In the genomic region with DNA sequence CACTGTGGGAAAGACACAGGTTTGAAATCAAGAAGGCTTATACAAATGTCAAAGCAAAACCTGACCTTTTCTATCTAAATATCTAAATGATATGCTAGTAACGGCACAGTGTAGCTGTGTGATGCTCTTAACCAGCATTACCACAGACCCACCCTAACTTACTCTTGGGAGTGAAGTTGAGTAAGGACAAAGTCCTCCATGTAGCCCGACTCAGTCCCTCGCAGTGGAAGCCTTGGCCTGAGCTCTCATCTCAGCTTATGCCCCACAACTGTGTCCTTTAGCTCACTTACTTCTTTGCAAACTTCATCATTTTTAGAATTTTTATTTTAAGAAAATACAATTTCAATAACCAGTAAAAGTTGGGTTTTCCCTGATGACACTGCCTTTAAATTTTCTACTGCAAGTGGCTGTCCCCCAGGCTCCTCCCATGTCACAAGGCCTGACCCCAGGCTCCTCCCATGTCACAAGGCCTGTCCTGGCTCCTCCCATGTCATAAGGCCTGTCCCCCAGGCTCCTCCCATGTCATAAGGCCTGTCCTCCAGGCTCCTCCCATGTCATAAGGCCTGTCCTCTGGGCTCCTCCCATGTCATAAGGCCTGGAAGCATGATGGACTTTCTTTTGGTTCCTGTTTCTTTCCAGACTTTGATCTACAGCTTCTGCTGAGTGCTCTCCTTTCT, we compare ENCODE assay signal across 10 mouse cellular contexts. TPM values are rescaled to one million over a fixed set of nuclear protein-coding genes. Genes with fewer than 3 reads are reported as not detected.
DNase-seq lines count a peak whose midpoint lies in the region; ATAC-seq lines count a peak whose summit lies in the region.
"Had no signal": no experiment of that assay in that cellular context is flagged by ENCODE, and none has a peak within 500 bp of the region (broad histone marks: within the 10 kb centered on the region; RNA-seq: fewer than 3 reads in every experiment).

No protein-coding gene starts in this region.

- WGBS in intestine, embryonic 16.5 days, result 86% methylated on average over 3 of the region's 3 CpGs

- H3K9me3 ChIP-seq in intestine, embryonic 16.5 days (ENCODE audit: control insufficient read depth, low read length), result no peaks in the 10 kb centered on the region
- H3K9me3 ChIP-seq: embryonic facial prominence, embryonic 15.5 days had no signal

- peak; percentile 91 for DNase-seq in ZHBTc4 (ENCODE audit: low read depth, low spot score)
- no peak for DNase-seq in urinary bladder, postnatal 14 days (ENCODE audit: low spot score)
- DNase-seq in thymus, postnatal 0 days (ENCODE audit: low spot score), result no peak
- DNase-seq in adrenal gland, postnatal 4 days (ENCODE audit: low spot score in 2 of 2), result no peak
- DNase-seq: cerebellum, adult 11 months; lung, adult 2 months had no signal

- no peak overlapping the region for H3K4me3 ChIP-seq in intestine, embryonic 16.5 days (ENCODE audit: low read length)
- H3K4me3 ChIP-seq: embryonic facial prominence, embryonic 15.5 days had no signal

- H3K36me3 ChIP-seq in intestine, embryonic 16.5 days (ENCODE audit: control insufficient read depth, insufficient read depth, low read length), result peaks cover 6% of the 10 kb centered on the region; the same call in 1 of the 2 replicates

- H3K27me3 ChIP-seq in intestine, embryonic 16.5 days (replicated peaks; ENCODE audit: control insufficient read depth, insufficient read depth, low read length), result no peaks in the 10 kb centered on the region
- H3K27me3 ChIP-seq: embryonic facial prominence, embryonic 15.5 days had no signal

- H3K4me2 ChIP-seq in intestine, embryonic 16.5 days (ENCODE audit: low read depth, low read length), result no peak overlapping the region
- H3K4me2 ChIP-seq: embryonic facial prominence, embryonic 15.5 days had no signal

- H3K9ac ChIP-seq in intestine, embryonic 16.5 days (ENCODE audit: low read depth, low read length), result no peak overlapping the region
- H3K9ac ChIP-seq: embryonic facial prominence, embryonic 15.5 days had no signal

- H3K27ac ChIP-seq in intestine, embryonic 16.5 days (ENCODE audit: low read length), result no peak overlapping the region; the same call in 1 of the 2 replicates
- H3K27ac ChIP-seq: embryonic facial prominence, embryonic 15.5 days had no signal

- no peaks in the 10 kb centered on the region for H3K4me1 ChIP-seq in intestine, embryonic 16.5 days (ENCODE audit: control insufficient read depth, insufficient read depth, low read length)
- H3K4me1 ChIP-seq: embryonic facial prominence, embryonic 15.5 days had no signal

- peak; percentile 72 for ATAC-seq in CD4-positive, CD25-positive, alpha-beta regulatory T cell, adult 4 months
- ATAC-seq in intestine, embryonic 16.5 days, result peak; percentile 73
- peak; percentile 89 for ATAC-seq in monocyte, adult 5-6 weeks (replicated peaks; ENCODE audit: insufficient number of reproducible peaks, low FRiP score, low TSS enrichment, poor library complexity, severe bottlenecking)

RNA-seq across cellular contexts. Expression of a gene that starts 15.8 kb away (rescaled TPM):
- 10 to 100 TPM; 29.5 to 34.3 TPM for polyA plus RNA-seq in CD4-positive, CD25-positive, alpha-beta regulatory T cell, adult 4 months (2017; shearing (Covaris generic))
- 19.0 and 19.4 TPM in 2 replicates for polyA plus RNA-seq in intestine, embryonic 16.5 days (2015; fragmentation: Nextera tagmentation; extraction: Ambion mirVana)
- total RNA-seq in monocyte, adult 5-6 weeks (2017), result 179 to 209 TPM (median 190 TPM) in 3 replicates
- polyA plus RNA-seq in thymus, postnatal 0 days (2015; fragmentation: Nextera tagmentation; extraction: Ambion mirVana), result 25.0 and 29.3 TPM in 2 replicates
- total RNA-seq in adrenal gland, postnatal 4 days (2021), result 10 to 100 TPM; 93.1 to 98.2 TPM

RNA-seq across cellular contexts. Expression of a gene that starts 45.1 kb away (rescaled TPM):
- 10 to 100 TPM; 16.4 to 19.2 TPM for polyA plus RNA-seq in CD4-positive, CD25-positive, alpha-beta regulatory T cell, adult 4 months (2017; shearing (Covaris generic))
- 27.2 and 28.3 TPM in 2 replicates for polyA plus RNA-seq in intestine, embryonic 16.5 days (2015; fragmentation: Nextera tagmentation; extraction: Ambion mirVana)
- 56.4 to 63.7 TPM (median 61.5 TPM) in 3 replicates for total RNA-seq in monocyte, adult 5-6 weeks (2017)
- polyA plus RNA-seq in thymus, postnatal 0 days (2015; fragmentation: Nextera tagmentation; extraction: Ambion mirVana), result 25.6 and 28.6 TPM in 2 replicates
- 10 to 100 TPM; 19.2 to 23.7 TPM for total RNA-seq in adrenal gland, postnatal 4 days (2021)
